Mouse (Mus musculus) adrenal gland, adult 18-20 months (tissue): ENCODE results near the gene Gm20521. TPM values are rescaled to one million over a fixed set of nuclear protein-coding genes. Genes with fewer than 3 reads are reported as not detected.
A peak's percentile ranks its signal among the peaks of the same experiment; 100 is the strongest.

Source experiments
- DNase-seq, 2 experiments: peaks; one replicate each; pipeline ENCODE4 v3.0.0; 2021 to 2022; ENCODE audit warnings: low spot score in 2 of 2
- total RNA-seq, 2 experiments: library from RNA; stranded (reverse); gene quantifications; 1 replicate in 1 of 2; 2 replicates in 1 of 2; pipeline ENCODE4 v1.2.3; 2021

Gene Gm20521
- total RNA-seq, 2 experiments from 2014 or later: 1.2 to 3.9 TPM

DNA sequence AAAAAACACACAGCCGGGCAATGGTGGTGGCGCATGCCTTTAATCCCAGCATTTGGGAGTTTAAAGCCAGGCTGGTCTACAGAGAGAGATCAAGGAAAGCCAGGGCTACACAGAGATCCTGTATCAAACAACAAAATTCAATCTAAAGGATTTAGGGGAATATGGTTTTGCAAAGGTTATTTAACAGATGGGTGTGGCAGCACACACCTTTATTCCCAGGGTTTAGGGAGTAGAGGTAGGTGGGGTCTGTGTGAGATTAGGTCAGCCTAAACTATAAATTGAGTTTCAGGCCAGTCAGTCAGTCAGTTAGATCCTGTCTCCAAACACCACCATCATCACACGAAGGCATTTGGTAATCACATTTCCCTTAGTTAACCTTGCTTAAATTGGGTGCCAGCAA is 9.0 kb downstream of the Gm20521 start, which contains the start of gene Pabpn1:
Gene Pabpn1, plus strand, starts transcription at position 301 of the 400 bp plus-strand sequence.
- no peak for DNase-seq

DNA sequence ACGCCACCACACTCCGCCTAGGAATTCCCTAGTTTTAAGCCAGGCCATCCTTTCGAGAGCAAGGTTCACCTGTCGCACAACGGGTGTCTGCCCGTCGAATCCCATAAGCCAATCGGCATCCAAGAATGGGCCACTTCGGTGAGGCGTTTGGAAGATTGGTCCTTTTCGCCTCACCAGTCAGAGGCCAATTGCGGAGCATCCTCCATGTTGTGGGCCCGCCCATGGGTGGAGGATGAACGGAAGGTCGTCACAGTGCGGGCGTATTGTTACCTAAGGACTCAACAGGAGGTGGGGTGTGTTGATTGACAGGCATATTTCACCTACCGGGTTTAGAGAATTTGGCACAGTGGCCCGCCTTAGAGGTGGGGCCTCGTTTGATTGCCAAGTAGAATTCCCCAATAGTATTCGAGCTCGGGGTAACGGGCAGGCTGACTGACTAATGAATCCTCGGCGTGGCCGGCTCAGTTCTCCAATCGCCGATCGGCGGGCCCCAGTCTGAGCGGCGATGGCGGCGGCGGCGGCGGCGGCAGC is 10.5 kb downstream of the Gm20521 start:
- DNase-seq: peak; percentile 91 to 94

DNA sequence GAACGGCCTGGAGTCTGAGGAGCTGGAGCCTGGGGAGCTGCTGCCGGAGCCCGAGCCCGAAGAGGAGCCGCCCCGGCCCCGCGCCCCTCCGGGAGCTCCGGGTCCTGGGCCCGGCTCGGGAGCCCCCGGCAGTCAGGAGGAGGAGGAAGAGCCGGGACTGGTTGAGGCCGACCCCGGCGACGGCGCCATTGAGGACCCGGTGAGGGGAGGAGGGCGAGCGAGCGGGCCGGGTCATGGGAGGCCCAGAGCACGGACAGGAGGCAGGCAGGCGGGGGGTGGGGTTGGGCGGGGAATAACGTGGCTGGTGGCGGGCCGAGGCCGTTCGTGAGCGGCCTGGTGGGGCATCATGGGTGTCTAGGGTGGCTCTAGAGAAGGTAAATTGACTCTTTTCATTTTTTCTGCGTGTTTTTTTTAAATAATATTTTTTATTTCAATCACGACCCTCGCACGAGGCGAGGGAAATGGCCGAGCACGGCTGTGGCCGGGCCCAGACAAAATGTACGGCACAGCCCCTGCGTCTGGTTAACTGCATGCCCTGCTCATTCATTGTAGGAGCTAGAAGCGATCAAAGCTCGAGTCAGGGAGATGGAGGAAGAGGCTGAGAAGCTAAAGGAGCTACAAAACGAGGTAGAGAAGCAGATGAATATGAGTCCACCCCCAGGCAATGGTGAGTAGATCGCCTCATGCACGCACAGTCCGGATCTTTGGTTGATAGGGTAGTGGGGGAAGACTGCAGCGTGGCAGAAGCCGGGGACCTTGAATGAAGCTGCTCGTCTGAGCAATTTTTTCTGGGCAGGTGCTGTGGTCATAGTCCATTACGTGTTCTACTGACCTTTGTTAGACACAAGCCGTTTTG is 11.3 kb downstream of the Gm20521 start:
- peak; percentile 65 to 73 for DNase-seq

GRCm38 (mm10) chr14:54897445-54897844 is 14.2 kb downstream of the Gm20521 start:
- no peak for DNase-seq

DNA sequence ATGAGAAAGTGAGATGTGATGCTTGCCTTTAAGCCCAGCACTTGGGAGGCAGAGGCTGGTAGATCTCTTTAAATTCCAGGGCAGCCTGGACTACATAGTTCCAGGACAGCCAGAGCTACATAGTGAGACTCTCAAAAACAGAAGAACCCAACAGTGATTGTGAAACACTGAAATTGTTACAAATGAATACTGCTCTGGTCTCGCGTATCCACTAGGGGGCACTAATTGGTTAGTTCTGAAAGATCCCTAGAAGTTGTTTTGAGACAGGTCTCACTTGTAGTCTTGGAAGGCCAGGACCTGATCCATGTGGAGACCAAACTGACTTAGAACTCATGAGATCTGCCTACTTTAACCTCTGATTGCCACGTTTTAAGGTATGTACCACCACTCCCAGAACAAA is 17.1 kb downstream of the Gm20521 start:
- no peak for DNase-seq

- DNase-seq: no peak
These were observed 20.4 kb downstream of the Gm20521 start for GRCm38 (mm10) chr14:54903641-54904040.

GRCm38 (mm10) chr14:54908682-54909081 is 25.4 kb downstream of the Gm20521 start:
- no peak for DNase-seq

GRCm38 (mm10) chr14:54912109-54912850 is 29.0 kb downstream of the Gm20521 start:
- no peak for DNase-seq

DNA sequence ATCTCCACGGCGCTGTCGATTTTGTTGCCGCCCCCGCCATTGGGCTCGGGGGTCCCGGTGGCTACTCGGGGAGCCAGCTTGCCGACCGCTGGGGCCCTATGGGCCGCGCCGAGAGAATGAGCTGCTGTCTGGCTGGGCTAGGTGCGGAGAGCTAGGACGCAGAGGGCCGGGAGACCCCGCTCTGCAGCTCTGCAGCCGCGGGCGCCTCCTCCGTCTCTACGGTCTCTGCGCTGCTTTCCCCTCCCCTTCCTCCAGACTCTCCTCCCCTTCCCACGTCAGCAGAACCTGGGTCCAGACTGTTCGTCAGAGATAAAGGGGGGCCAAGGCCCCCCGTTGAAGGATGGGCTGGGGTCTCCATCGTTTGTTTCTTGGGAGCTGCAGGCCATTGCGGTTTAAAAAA is 29.6 kb downstream of the Gm20521 start, which contains the start of gene Slc22a17:
Gene Slc22a17, minus strand, starts transcription at position 247 of the 400 bp plus-strand sequence.
- peak; percentile 65 to 68 for DNase-seq

- DNase-seq: no peak
These were observed 30.1 kb downstream of the Gm20521 start for GRCm38 (mm10) chr14:54913343-54913742.

DNA sequence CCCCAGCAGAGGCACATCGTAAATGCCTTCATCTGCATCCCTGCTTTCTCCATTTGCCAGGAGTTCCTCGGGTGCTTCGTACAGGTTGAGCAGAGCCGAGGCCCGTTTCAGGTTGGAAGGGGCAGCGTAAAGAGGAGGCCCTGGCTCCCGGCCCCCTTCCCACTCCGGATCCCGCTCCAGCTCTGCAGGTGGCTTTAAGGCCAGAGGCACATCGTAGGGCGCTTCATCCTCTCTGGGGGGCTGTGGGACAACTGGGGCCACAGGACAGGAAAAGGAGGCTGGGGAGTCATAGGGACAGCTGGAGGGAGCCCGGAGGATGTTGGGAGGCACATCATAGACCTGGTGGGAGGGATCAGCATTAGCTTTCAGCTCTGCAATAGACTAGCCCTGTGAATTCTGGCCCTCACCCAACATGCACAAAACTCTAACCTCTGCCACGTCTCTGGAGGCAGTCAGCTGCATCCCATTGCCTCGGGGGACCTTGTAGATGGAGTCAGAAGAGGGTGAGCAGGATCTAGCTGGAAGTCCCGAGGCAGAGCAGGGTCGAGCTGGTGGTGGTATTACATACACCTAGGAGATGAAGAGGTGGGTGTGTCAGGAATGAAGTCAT is 36.9 kb downstream of the Gm20521 start:
- no peak for DNase-seq

DNA sequence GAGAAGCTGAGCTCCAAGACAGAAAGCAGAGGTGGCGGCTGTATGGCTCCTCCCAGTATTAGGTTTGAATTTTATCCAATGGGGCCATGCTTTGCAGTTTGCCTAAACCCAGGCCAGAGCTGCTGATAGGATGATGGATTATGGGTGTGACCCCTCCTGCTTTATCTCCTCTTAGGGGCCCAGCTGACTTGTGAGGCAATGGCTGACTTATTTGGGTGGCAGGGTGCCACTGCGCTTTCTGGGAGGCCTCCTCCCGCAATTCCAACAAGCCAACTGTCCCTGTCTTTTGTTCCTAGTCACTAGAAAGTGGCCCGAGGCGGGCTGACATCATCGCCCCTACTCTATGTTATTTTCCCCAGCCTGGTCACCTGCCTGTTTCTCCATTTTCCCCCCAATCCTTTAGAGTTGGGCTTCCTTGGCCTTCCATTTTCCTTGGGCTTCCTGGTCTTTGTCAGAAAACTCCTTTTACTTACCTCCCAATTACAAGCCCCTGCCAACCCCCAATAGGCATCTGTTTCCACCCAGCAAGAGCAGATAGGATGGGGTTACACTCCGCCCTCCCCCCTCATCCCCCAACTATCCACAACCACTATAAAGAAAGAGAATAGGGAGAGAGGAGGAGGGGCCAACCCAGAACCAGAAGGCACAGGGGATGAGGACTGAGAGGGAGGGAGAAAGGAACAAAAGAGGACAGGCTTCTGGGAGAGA is 41.6 kb downstream of the Gm20521 start:
- DNase-seq: no peak

GRCm38 (mm10) chr14:54925349-54926342 is 42.4 kb downstream of the Gm20521 start, which contains the start of gene Efs:
Efs (minus strand) TSS chr14:54926126.
- peak; percentile 18 to 39 for DNase-seq

GRCm38 (mm10) chr14:54926401-54927158 is 43.3 kb downstream of the Gm20521 start:
- peak in 1 of 2 experiments; percentile 29 for DNase-seq

DNA sequence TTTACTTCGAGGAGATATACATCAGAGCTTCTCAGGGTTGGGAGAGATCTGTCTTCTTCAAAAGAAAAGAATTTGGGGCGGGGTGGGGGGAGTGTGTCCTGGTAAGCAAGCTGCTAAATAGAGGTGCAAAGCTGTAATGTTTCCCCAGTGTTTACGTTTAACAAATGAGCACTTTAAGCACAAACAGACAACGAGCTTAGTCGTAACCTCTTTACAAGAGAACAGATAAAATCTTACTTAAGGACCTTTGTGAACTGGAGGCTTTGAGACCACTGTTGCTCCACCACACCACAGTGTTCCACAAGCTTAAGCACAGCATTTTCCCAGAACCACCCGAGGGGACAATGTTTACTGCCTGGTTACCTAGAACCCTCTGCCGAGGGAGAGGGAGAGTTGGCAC is 44.1 kb downstream of the Gm20521 start:
- DNase-seq: no peak

DNA sequence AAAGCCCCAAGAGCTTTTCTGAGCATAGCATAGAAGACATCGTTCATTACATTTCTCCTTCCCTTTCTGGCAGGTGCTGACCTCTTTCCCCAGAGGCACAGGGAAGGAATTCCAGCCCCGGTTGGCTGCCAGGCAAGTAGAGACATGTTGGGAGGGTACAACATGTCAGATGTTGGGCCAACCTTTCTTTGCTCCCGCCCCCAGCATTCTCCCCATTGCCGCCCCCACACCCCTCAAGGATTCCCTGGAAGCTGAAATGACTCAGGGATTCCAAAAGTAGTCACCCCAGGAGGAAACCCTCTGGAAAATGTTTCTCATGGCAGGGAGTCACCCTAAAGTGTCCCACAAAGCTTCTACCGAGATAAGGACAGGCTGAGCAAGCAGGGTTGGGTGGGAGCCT is 46.6 kb downstream of the Gm20521 start:
- DNase-seq: no peak

- no peak for DNase-seq
These were observed 47.2 kb downstream of the Gm20521 start for GRCm38 (mm10) chr14:54930431-54930830.

GRCm38 (mm10) chr14:54932645-54933150 is 49.5 kb downstream of the Gm20521 start, which contains the start of gene Il25:
Il25 (plus strand) TSS chr14:54932695.
- no peak for DNase-seq
